Mouse (Mus musculus) hindbrain, embryonic 15.5 days (tissue): ENCODE results near the gene a. TPM values are rescaled to one million over a fixed set of nuclear protein-coding genes. Genes with fewer than 3 reads are reported as not detected.
"Not testable (repeated sequence)": the region's sequence is repeated elsewhere in the genome, so short reads cannot be mapped to it uniquely, and the experiment has no call there.

Experiments
- ATAC-seq: fragments of 200-750 bp; cut with Nextera tagmentation; 2 replicates; pipeline ENCODE4 v1.8.0; 2017; ENCODE audit warnings: low read depth, moderate number of reproducible peaks, moderate TSS enrichment; ENCODE audit not compliant: low FRiP score
- H3K27ac ChIP-seq: fragments of 300-500 bp; sonication (generic); replicated peaks from 2 replicates; pipeline ENCODE4 v1.5.1; 2015; ENCODE audit warnings: mild to moderate bottlenecking, inconsistent platforms
- H3K27me3 ChIP-seq: fragments of 300-500 bp; sonication (generic); 2 replicates; pipeline ENCODE4 v1.6.1; 2015; ENCODE audit warnings: control low read depth, inconsistent platforms
- H3K36me3 ChIP-seq: fragments of 300-500 bp; sonication (generic); 2 replicates; pipeline ENCODE4 v1.6.1; 2015; ENCODE audit warnings: control low read depth, inconsistent platforms
- H3K4me1 ChIP-seq: fragments of 300-500 bp; sonication (generic); replicated peaks from 2 replicates; pipeline ENCODE4 v1.6.1; 2015; ENCODE audit warnings: control low read depth, inconsistent platforms
- H3K4me2 ChIP-seq: fragments of 300-500 bp; sonication (generic); 2 replicates; pipeline ENCODE4 v1.6.1; 2015; ENCODE audit warnings: moderate library complexity, mild to moderate bottlenecking, inconsistent platforms
- H3K4me3 ChIP-seq: fragments of 300-500 bp; sonication (generic); 2 replicates; pipeline ENCODE4 v1.5.1; 2015; ENCODE audit warnings: mild to moderate bottlenecking, inconsistent platforms
- H3K9ac ChIP-seq: fragments of 300-500 bp; sonication (generic); 2 replicates; pipeline ENCODE4 v1.6.1; 2015; ENCODE audit warnings: inconsistent platforms
- H3K9me3 ChIP-seq: fragments of 300-500 bp; sonication (generic); 2 replicates; pipeline ENCODE4 v1.6.1; 2016; ENCODE audit warnings: control low read depth, inconsistent platforms
- WGBS: fragments of 180-500 bp; shearing (Covaris S2); methylation state at CpG from one replicate; pipeline ENCODE4 v1.1.7; 2015; 5-methylcytosine and 5-hydroxymethylcytosine counted together
- polyA plus RNA-seq: library from polyadenylated mRNA; unstranded; fragments of >200 nt; fragmentation: Nextera tagmentation; extraction: Ambion mirVana; gene quantifications from 2 replicates; pipeline ENCODE4 v1.2.1, GENCODE M21; 2015

Gene a
- polyA plus RNA-seq, 1 experiment from 2014 or later: 0.99 TPM

- WGBS: 85% methylated on average over 2 of the region's 2 CpGs
- no peak overlapping the region for H3K4me3 ChIP-seq
- no peak for ATAC-seq
Observed at GRCm38 (mm10) chr2:155052681-155053080, 261.5 kb downstream of the a start.

GRCm38 (mm10) chr2:155053512-155053911 lies 262.3 kb downstream of the a start:
- ATAC-seq, H3K9me3 ChIP-seq, H3K27me3 ChIP-seq, H3K27ac ChIP-seq, H3K36me3 ChIP-seq, H3K4me3 ChIP-seq, H3K9ac ChIP-seq, H3K4me2 ChIP-seq: not testable (repeated sequence)
- 92% methylated on average over 8 of the region's 8 CpGs for WGBS
- H3K4me1 ChIP-seq: peaks cover 14% of the 10 kb centered on the region

More at GRCm38 (mm10) chr2:155052681-155053080, 261.5 kb downstream of the a start:
- Histone ChIP-seq H3K4me1 (peaks cover 14% of the 10 kb centered on the region), H3K4me2 (no peak overlapping the region), H3K9me3 (no peaks in the 10 kb centered on the region), H3K27me3 (no peaks in the 10 kb centered on the region), H3K27ac (no peak overlapping the region), H3K9ac (no peak overlapping the region), H3K36me3 (no peaks in the 10 kb centered on the region)

GRCm38 (mm10) chr2:155054672-155055071 lies 263.5 kb downstream of the a start:
- 91% methylated on average over 3 of the region's 3 CpGs for WGBS
- H3K36me3 ChIP-seq: peaks cover 6% of the 10 kb centered on the region; the same call in 1 of the 2 replicates
- H3K27me3 ChIP-seq: no peaks in the 10 kb centered on the region
- no peak overlapping the region for H3K27ac ChIP-seq
- no peak for ATAC-seq
- H3K9ac ChIP-seq: no peak overlapping the region
- H3K9me3 ChIP-seq: no peaks in the 10 kb centered on the region
- peaks cover 14% of the 10 kb centered on the region for H3K4me1 ChIP-seq
- H3K4me2 ChIP-seq: no peak overlapping the region
- H3K4me3 ChIP-seq: no peak overlapping the region

- WGBS: 85% methylated on average over 5 of the region's 5 CpGs
- no peak overlapping the region for H3K27ac ChIP-seq
- H3K9me3 ChIP-seq: no peaks in the 10 kb centered on the region
- H3K36me3 ChIP-seq: peaks cover 11% of the 10 kb centered on the region
- H3K4me1 ChIP-seq: peaks cover 9% of the 10 kb centered on the region
- H3K4me2 ChIP-seq: no peak overlapping the region
- H3K27me3 ChIP-seq: no peaks in the 10 kb centered on the region
- ATAC-seq: no peak
- H3K9ac ChIP-seq: no peak overlapping the region
- no peak overlapping the region for H3K4me3 ChIP-seq
Observed at GRCm38 (mm10) chr2:155056076-155056578, 264.9 kb downstream of the a start.

- Histone ChIP-seq H3K27me3 (no peaks in the 10 kb centered on the region), H3K4me3 (no peak overlapping the region), H3K4me2 (no peak overlapping the region), H3K36me3 (peaks cover 19% of the 10 kb centered on the region), H3K9ac (no peak overlapping the region), H3K4me1 (no peaks in the 10 kb centered on the region), H3K9me3 (no peaks in the 10 kb centered on the region), H3K27ac (no peak overlapping the region)
- ATAC-seq: no peak
- WGBS: 70% methylated on average over 1 of the region's 1 CpGs
Observed at GRCm38 (mm10) chr2:155057361-155057760, 266.2 kb downstream of the a start.

- H3K4me2 ChIP-seq: no peak overlapping the region
- WGBS: 85% methylated on average over 9 of the region's 9 CpGs
- ATAC-seq: no peak
- no peak overlapping the region for H3K4me3 ChIP-seq
- no peaks in the 10 kb centered on the region for H3K27me3 ChIP-seq
- H3K27ac ChIP-seq: no peak overlapping the region
- no peak overlapping the region for H3K9ac ChIP-seq
- H3K36me3 ChIP-seq: peaks cover 9% of the 10 kb centered on the region
- H3K9me3 ChIP-seq: no peaks in the 10 kb centered on the region
- H3K4me1 ChIP-seq: peaks cover 26% of the 10 kb centered on the region
Observed at GRCm38 (mm10) chr2:155071027-155071426, 279.8 kb downstream of the a start.

- H3K4me2 ChIP-seq: no peak overlapping the region
- no peak overlapping the region for H3K27ac ChIP-seq
- no peaks in the 10 kb centered on the region for H3K9me3 ChIP-seq
- H3K9ac ChIP-seq: no peak overlapping the region
- 83% methylated on average over 8 of the region's 8 CpGs for WGBS
- ATAC-seq: no peak
- no peak overlapping the region for H3K4me3 ChIP-seq
- H3K36me3 ChIP-seq: peaks cover 8% of the 10 kb centered on the region
- no peaks in the 10 kb centered on the region for H3K27me3 ChIP-seq
- H3K4me1 ChIP-seq: peaks cover 26% of the 10 kb centered on the region
Observed at GRCm38 (mm10) chr2:155072353-155073145, 281.3 kb downstream of the a start.

GRCm38 (mm10) chr2:155073347-155073746 lies 282.1 kb downstream of the a start:
- H3K4me2 ChIP-seq: peak overlapping the region; percentile 65
- peaks cover 1% of the 10 kb centered on the region; the same call in 1 of the 2 replicates for H3K36me3 ChIP-seq
- no peaks in the 10 kb centered on the region for H3K9me3 ChIP-seq
- WGBS: 23% methylated on average over 3 of the region's 3 CpGs
- H3K27ac ChIP-seq: peak overlapping the region; percentile 84
- H3K27me3 ChIP-seq: no peaks in the 10 kb centered on the region
- no peak for ATAC-seq
- H3K4me3 ChIP-seq: peak overlapping the region; percentile 79
- H3K9ac ChIP-seq: peak overlapping the region; percentile 60
- peaks cover 26% of the 10 kb centered on the region for H3K4me1 ChIP-seq

- peaks cover 26% of the 10 kb centered on the region for H3K4me1 ChIP-seq
- H3K27me3 ChIP-seq: no peaks in the 10 kb centered on the region
- WGBS: under 1% methylated on average over 56 of the region's 56 CpGs
- peak within 1 kb of the TSS; percentile 65 for H3K4me2 ChIP-seq
- H3K27ac ChIP-seq: peak within 1 kb of the TSS; percentile 84
- no peaks in the 10 kb centered on the region for H3K9me3 ChIP-seq
- peak within 1 kb of the TSS; percentile 60 for H3K9ac ChIP-seq
- H3K4me3 ChIP-seq: peak within 1 kb of the TSS; percentile 79
- ATAC-seq: peak; percentile 96
- no peaks in the 10 kb centered on the region for H3K36me3 ChIP-seq
Observed at GRCm38 (mm10) chr2:155073978-155074765, 283.0 kb downstream of the a start, which contains the start of gene Ahcy. Gene Ahcy (minus strand): TSS chr2:155074497.

GRCm38 (mm10) chr2:155074766-155075330 lies 283.6 kb downstream of the a start:
- Histone ChIP-seq H3K4me2 (peak overlapping the region; percentile 65), H3K27me3 (no peaks in the 10 kb centered on the region), H3K27ac (peak overlapping the region; percentile 84), H3K36me3 (no peaks in the 10 kb centered on the region), H3K9ac (peak overlapping the region; percentile 60), H3K4me1 (peaks cover 26% of the 10 kb centered on the region), H3K9me3 (no peaks in the 10 kb centered on the region), H3K4me3 (peak overlapping the region; percentile 79)
- peak; percentile 1; the same call in 1 of the 2 replicates for ATAC-seq
- 18% methylated on average over 12 of the region's 12 CpGs for WGBS

GRCm38 (mm10) chr2:155075649-155076048 lies 284.4 kb downstream of the a start:
- ATAC-seq: no peak
- H3K4me3 ChIP-seq: no peak overlapping the region
- no peaks in the 10 kb centered on the region for H3K9me3 ChIP-seq
- no peak overlapping the region for H3K4me2 ChIP-seq
- H3K27ac ChIP-seq: no peak overlapping the region
- H3K27me3 ChIP-seq: no peaks in the 10 kb centered on the region
- H3K9ac ChIP-seq: no peak overlapping the region
- no peaks in the 10 kb centered on the region for H3K36me3 ChIP-seq
- H3K4me1 ChIP-seq: peaks cover 26% of the 10 kb centered on the region
- WGBS: 87% methylated on average over 6 of the region's 6 CpGs
